Mouse (Mus musculus) C2C12 (cell line): ENCODE measurements at regions not wholly inside any gene's neighbourhood (a gene's known extent, or its start where the extent isn't known, plus 50 kb on each side); places are given as distances from the start of the nearest gene placed in this dataset.

ENCODE experiments used
- CEBPB ChIP-seq: IDR thresholded peaks from one replicate; pipeline ENCODE4 v1.6.1; 2011; ENCODE audit warnings: low read depth, mild to moderate bottlenecking, control low read depth, moderate library complexity
- CTCF ChIP-seq: IDR thresholded peaks from one replicate; pipeline ENCODE4 v1.5.1; 2011; ENCODE audit not compliant: control insufficient read depth, insufficient read depth, insufficient read length
- FOSL1 ChIP-seq: IDR thresholded peaks from one replicate; pipeline ENCODE4 v1.8.0; 2011; ENCODE audit warnings: mild to moderate bottlenecking, low read length; ENCODE audit not compliant: poor library complexity, insufficient read depth, severe bottlenecking
- MAX ChIP-seq: IDR thresholded peaks from one replicate; pipeline ENCODE4 v1.6.1; 2011; ENCODE audit warnings: mild to moderate bottlenecking, control low read depth
- MYOD1 ChIP-seq: IDR thresholded peaks from one replicate; pipeline ENCODE4 v1.6.1; 2011; ENCODE audit warnings: low read depth; ENCODE audit not compliant: control insufficient read depth, insufficient read length
- MYOG ChIP-seq: IDR thresholded peaks from one replicate; pipeline ENCODE4 v1.6.1; 2011; ENCODE audit not compliant: control insufficient read depth, insufficient read length; ENCODE audit errors: extremely low read depth
- USF1 ChIP-seq: IDR thresholded peaks from one replicate; pipeline ENCODE4 v1.6.1; 2011; ENCODE audit warnings: low read depth, mild to moderate bottlenecking, control low read depth, moderate library complexity

GRCm38 (mm10) chr13:80947705-80948104 is 64.5 kb downstream of the Arrdc3 start:
- TF ChIP-seq MYOD1: no peak
- no peak for TF ChIP-seq CTCF
- TF ChIP-seq MAX: no peak
- no peak for TF ChIP-seq CEBPB
- no peak for TF ChIP-seq USF1
- no peak for TF ChIP-seq FOSL1
- no peak for TF ChIP-seq MYOG
